Mouse (Mus musculus): Measurements from ENCODE around the gene Sema4b. TPM values are rescaled to one million over a fixed set of nuclear protein-coding genes. Genes with fewer than 3 reads are reported as not detected.
A peak's percentile ranks its signal among the peaks of the same experiment; 100 is the strongest.

Sema4b gene
- total RNA-seq, 2 experiments from 2014 or later: 12.1 to 12.4 TPM

- intact Hi-C loops (cut with DNase I): loop anchor here (10.0 kb wide), 1 partner anchor 416 kb away; the partner anchor contains the start of gene Mesp1
- no peak for DNase-seq
Measured at GRCm38 (mm10) chr7:80210982-80211381, 24.3 kb downstream of the Sema4b start.

- intact Hi-C loops (cut with DNase I): loop anchor here (2.0 to 10.0 kb wide), 2 partner anchors 15 to 419 kb away; partner anchors contain the start of gene Mesp1
- no peak for DNase-seq
Measured at GRCm38 (mm10) chr7:80213604-80214003, 27.0 kb downstream of the Sema4b start.

GRCm38 (mm10) chr7:80214459-80214858 is 27.8 kb downstream of the Sema4b start:
- intact Hi-C loops (cut with DNase I): loop anchor here (10.0 kb wide), 1 partner anchor 420 kb away; the partner anchor contains the start of gene Mesp1
- no peak for DNase-seq

GRCm38 (mm10) chr7:80215398-80215797 is 28.8 kb downstream of the Sema4b start:
- intact Hi-C loops (cut with DNase I): loop anchor here (1.0 to 10.0 kb wide), 4 partner anchors 58 to 421 kb away; partner anchors contain the start of gene Mesp1
- peak; percentile 81 to 82 for DNase-seq

GRCm38 (mm10) chr7:80216566-80216965 is 29.9 kb downstream of the Sema4b start:
- DNase-seq: peak; percentile 67 to 68
- intact Hi-C loops (cut with DNase I): loop anchor here (5.0 to 10.0 kb wide), 3 partner anchors 59 to 422 kb away; partner anchors contain the start of gene Mesp1

GRCm38 (mm10) chr7:80218666-80219065 is 32.0 kb downstream of the Sema4b start:
- intact Hi-C loops (cut with DNase I): loop anchor here (5.0 to 10.0 kb wide), 3 partner anchors 61 to 424 kb away; partner anchors contain the start of gene Mesp1
- no peak for DNase-seq

GRCm38 (mm10) chr7:80220237-80220797 is 33.7 kb downstream of the Sema4b start:
- intact Hi-C loops (cut with DNase I): no loop called here
- DNase-seq: no peak

- intact Hi-C loops (cut with DNase I): no loop called here
- DNase-seq: no peak
Measured at GRCm38 (mm10) chr7:80221179-80221750, 34.6 kb downstream of the Sema4b start.

- no peak for DNase-seq
- intact Hi-C loops (cut with DNase I): no loop called here
Measured at GRCm38 (mm10) chr7:80227065-80227464, 40.4 kb downstream of the Sema4b start.

GRCm38 (mm10) chr7:80230196-80230595 is 43.6 kb downstream of the Sema4b start:
- no peak for DNase-seq
- intact Hi-C loops (cut with DNase I): no loop called here

- intact Hi-C loops (cut with DNase I): no loop called here
- DNase-seq: no peak
Measured at GRCm38 (mm10) chr7:80231971-80232488, 45.4 kb downstream of the Sema4b start.

GRCm38 (mm10) chr7:80232489-80233029 is 45.9 kb downstream of the Sema4b start, which contains the start of the genes Cib1 and Gdpgp1:
Cib1 (minus strand) TSS chr7:80232813.
Gdpgp1 (plus strand) TSS chr7:80232865.
- intact Hi-C loops (cut with DNase I): no loop called here

GRCm38 (mm10) chr7:80233799-80234198 is 47.2 kb downstream of the Sema4b start:
- no peak for DNase-seq
- intact Hi-C loops (cut with DNase I): no loop called here

More at GRCm38 (mm10) chr7:80232489-80233029, 45.9 kb downstream of the Sema4b start, which contains the start of the genes Cib1 and Gdpgp1:
- DNase-seq: peak; percentile 97 to 98

- intact Hi-C loops (cut with DNase I): no loop called here
- DNase-seq: no peak
Measured at GRCm38 (mm10) chr7:80238542-80238941, 51.9 kb downstream of the Sema4b start.

GRCm38 (mm10) chr7:80241661-80242060 is 55.0 kb downstream of the Sema4b start:
- DNase-seq: no peak
- intact Hi-C loops (cut with DNase I): no loop called here

- DNase-seq: no peak
- intact Hi-C loops (cut with DNase I): no loop called here
Measured at GRCm38 (mm10) chr7:80244851-80245250, 58.2 kb downstream of the Sema4b start.

GRCm38 (mm10) chr7:80246148-80246721 is 59.6 kb downstream of the Sema4b start, which contains the start of gene Ttll13:
Ttll13 (plus strand) TSS chr7:80246376.
- peak; percentile 93 to 96 for DNase-seq
- intact Hi-C loops (cut with DNase I): no loop called here

GRCm38 (mm10) chr7:80246859-80247258 is 60.2 kb downstream of the Sema4b start:
- no peak for DNase-seq
- intact Hi-C loops (cut with DNase I): no loop called here

GRCm38 (mm10) chr7:80252437-80252836 is 65.8 kb downstream of the Sema4b start:
- intact Hi-C loops (cut with DNase I): no loop called here
- DNase-seq: no peak

GRCm38 (mm10) chr7:80252886-80253285 is 66.2 kb downstream of the Sema4b start:
- DNase-seq: no peak
- intact Hi-C loops (cut with DNase I): no loop called here

- intact Hi-C loops (cut with DNase I): loop anchor here (2.0 kb wide), 1 partner anchor 115 kb away; no protein-coding TSS in a partner anchor
- DNase-seq: no peak
Measured at GRCm38 (mm10) chr7:80255981-80256380, 69.3 kb downstream of the Sema4b start.

Measured in heart, postnatal 36 days (tissue).